Mouse (Mus musculus) left cerebral cortex, postnatal 4 days (tissue): Measurements from ENCODE around the gene Gm49318. TPM values are rescaled to one million over a fixed set of nuclear protein-coding genes. Genes with fewer than 3 reads are reported as not detected.

Experiments
- DNase-seq: peaks from one replicate; pipeline ENCODE4 v3.0.0-alpha.2; 2022
- intact Hi-C: fragments of 180-260 bp; cut with DNase I; formaldehyde crosslinking; loops from one replicate; pipeline ENCODE4 v1.15.1; 2025
- total RNA-seq, 2 experiments: library from RNA; stranded (reverse); gene quantifications; 2 replicates each; pipeline ENCODE4 v1.2.3; 2021

The Gm49318 gene
- total RNA-seq, 2 experiments from 2014 or later, result not detected

DNA sequence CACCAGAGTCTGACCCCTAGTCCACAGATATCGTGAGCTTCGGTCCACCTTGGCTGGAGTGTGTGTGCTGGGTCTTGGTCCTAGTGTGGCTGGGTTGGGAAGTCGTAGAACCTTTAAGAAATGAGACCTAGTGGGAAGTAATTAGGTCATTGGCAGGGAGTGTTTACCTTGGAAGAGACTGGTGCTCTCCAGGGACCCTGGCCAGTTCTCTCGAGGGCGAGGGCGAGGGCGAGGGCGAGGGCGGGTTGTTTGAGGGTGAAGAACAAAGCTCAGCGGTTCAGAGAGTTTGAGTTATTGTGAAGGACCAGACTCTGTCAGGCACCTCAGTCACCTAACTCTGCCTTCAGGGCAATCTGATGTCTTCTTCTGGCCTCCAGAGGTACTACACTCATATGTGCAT, 33.2 kb downstream of the Gm49318 start:
- DNase-seq, result no peak
- intact Hi-C loops, result no loop called here

GRCm38 (mm10) chr9:22035300-22036044, 35.6 kb downstream of the Gm49318 start:
- intact Hi-C loops, result no loop called here

GRCm38 (mm10) chr9:22030386-22030785, 40.7 kb downstream of the Gm49318 start:
- no peak for DNase-seq
- intact Hi-C loops, result no loop called here

More at GRCm38 (mm10) chr9:22035300-22036044, 35.6 kb downstream of the Gm49318 start:
- peak; percentile 77 for DNase-seq

DNA sequence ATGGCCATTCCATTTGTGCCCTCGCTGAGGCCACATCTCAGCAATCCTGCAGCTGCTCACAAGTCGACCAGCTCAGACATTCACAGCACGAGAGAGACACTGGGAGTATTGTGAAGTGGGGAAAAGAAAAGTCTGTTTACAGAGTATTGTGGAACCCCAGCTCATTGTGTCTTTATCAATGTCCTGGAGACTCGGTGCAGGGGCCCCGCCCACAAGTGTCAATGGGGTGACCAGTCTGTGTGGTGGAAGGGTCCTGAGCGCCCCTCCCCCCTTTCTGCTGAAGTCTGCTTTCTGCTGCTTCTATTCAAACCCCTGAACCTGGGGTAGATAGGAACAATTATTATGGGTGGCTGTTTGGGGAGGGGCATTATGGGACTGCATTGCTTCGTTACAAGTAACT, 42.6 kb downstream of the Gm49318 start:
- no peak for DNase-seq
- intact Hi-C loops, result no loop called here

GRCm38 (mm10) chr9:22024592-22024991, 46.5 kb downstream of the Gm49318 start:
- DNase-seq, result no peak
- intact Hi-C loops, result no loop called here

- peak; percentile 62 for DNase-seq
- intact Hi-C loops, result no loop called here
Observed at GRCm38 (mm10) chr9:22017208-22017825, 53.7 kb downstream of the Gm49318 start.

DNA sequence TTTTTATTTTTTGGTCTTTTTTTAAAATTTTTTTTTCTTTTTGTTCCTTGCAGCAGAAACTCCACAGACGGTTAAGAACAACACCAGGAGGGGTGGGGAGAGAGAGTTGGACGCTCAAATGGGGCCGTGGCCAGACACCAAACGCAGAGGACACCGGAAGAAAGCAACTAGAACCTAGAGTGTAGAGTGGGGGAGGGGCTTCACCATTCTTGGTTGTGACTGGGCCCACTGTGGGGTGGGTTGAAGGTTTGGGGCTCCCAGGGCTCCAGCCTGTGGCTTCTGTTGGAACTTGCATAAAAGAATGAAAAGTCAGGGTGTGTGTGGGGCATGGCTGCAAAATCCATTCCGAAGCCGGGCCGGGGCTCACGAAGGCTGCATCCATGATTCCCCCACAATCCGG, 54.8 kb downstream of the Gm49318 start:
- intact Hi-C loops, result no loop called here
- no peak for DNase-seq

DNA sequence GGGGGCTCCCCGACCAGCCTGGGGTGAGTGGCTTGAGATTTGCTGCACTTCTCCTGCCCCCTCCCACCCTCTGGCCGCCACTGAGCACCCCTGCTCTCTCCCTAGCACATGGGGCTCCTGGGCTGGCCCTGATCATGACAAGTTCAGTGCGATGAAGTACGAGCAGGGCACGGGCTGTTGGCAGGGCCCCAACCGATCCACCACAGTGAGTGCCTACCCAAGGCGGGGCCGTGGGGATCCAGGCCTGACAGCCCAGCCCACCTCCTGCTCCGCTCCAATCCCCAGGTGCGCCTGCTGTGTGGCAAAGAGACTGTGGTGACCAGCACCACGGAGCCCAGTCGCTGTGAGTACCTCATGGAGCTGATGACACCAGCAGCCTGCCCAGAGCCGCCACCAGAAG, 58.3 kb downstream of the Gm49318 start:
- DNase-seq, result no peak
- intact Hi-C loops, result no loop called here

- intact Hi-C loops, result no loop called here
- DNase-seq, result no peak
Observed at GRCm38 (mm10) chr9:22011055-22011454, 60.0 kb downstream of the Gm49318 start.

DNA sequence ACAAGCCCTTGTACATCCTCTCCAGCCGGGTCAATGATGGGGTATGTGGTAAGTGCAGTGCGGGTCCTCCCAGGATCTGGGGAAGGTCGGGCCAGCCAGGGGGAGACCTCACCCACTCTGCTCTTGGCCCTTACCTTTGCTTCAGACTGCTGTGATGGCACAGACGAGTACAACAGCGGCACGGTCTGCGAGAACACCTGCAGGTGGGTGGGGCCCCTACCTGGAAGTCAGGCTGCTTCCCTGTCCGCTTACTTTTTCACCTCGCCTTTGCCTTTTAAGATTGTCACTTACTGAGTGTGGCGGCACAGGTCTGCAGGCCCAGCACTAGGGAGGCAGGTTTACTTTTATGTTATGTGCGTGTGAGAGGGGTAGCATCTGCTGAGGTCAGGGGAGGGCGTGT, 66.5 kb downstream of the Gm49318 start:
- intact Hi-C loops, result no loop called here
- DNase-seq, result no peak

- intact Hi-C loops, result no loop called here
- DNase-seq, result no peak
Observed at GRCm38 (mm10) chr9:22003163-22003554, 67.9 kb downstream of the Gm49318 start.

DNA sequence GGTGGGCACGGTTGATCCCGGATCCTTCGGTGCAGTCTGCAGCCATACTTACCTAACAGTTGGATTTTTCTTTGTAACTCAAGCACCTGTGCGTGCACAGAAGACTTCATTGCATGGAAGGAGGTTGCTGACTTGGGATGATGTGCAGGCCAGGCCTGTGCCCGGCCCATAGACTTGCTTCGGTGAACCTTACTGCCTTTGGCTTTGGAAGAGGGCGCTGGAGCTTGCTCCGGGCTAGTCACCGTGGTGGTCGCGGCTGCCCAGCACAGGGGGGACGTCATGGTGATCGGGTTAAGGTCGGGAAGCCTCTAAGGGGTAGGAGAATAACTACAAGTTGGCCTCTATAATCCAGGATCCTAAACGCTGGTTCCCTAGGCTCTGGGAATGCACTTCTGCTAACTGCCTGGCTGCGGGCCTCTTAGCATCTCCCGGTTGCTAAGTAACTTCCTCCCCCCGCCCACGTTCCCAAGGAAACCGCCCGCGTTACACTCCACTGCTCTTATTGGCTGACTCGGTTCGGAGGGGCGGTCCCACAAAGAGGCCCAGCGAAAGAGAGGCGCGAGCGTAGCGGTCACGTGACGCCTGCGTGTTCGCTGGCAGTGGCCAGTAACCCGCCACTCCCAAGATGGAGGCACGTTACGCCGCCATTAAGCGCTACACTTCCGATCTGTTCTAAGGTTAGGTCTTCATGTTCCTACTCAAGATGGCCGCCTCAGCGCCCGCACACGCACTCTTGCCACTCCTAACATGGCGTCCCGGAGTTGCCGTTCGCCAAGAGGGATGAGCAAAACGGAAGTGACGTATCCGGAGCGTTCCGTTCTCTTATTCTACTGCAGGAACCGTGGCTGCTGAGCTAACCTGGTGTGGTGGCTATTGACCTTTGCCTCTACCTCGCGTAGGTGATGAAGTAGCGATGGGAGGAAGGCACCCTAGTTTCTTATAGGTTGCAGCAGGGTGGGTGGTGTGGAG, 68.6 kb downstream of the Gm49318 start, which contains the start of the genes Ccdc151 and Prkcsh:
TSS of gene Ccdc151 (minus strand) at position 441 of the 969 bp plus-strand sequence.
TSS of gene Prkcsh (plus strand) at position 613 of the 969 bp plus-strand sequence.
- peak; percentile 99 for DNase-seq
- intact Hi-C loops, result no loop called here

DNA sequence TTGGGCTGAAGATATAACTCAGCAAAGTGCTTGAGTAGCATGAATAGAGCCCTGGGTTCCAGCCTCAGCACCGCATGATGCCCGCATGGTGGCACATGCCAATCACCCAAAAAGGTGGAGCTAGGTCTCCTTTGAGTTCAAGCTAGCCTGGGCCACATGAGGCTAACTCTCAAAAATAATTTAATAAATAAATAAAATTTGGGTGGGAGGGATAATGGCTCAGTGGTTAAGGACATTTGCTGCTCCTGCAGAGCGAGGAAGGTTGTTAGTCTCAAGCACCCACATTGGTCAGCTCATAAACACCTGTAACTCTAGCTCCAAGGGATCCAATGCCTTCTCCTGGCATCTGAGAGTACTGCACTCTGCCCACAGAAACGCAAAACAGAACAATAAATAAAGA, 69.4 kb downstream of the Gm49318 start:
- DNase-seq, result no peak
- intact Hi-C loops, result no loop called here

- DNase-seq, result no peak
- intact Hi-C loops, result no loop called here
Observed at GRCm38 (mm10) chr9:22000296-22000695, 70.8 kb downstream of the Gm49318 start.

DNA sequence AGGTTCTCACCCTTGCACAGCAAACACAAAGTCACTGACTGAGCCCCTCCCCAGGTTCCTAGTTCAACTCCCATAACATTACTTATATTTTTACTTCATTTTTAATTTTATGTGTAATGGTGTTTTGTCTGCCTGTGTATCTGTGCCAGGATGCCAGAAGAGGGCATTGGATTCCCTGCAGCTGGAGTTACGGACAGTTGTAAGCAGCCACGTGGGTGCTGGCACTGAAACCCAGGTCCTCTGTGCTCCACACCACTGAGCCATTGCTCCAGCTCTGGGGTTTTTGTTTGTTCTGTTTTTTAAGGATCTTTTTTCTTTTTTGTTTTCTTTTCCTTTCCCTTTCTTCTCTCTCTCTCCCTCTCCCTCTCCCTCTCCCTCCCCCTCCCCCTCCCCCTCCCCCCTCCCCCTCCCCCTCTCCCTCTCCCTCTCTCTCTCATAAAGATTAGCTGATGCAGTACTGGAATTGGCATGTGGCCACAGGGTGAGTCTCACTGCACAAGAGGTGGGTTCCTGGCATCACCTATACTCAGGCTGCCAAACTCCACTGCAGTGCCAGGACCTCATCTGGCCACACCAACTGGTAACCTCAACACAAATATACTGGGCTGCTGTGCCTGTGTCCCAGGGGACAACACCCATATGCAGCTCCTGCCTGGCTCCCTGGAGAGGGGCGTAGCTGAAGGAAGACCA, 74.7 kb downstream of the Gm49318 start:
- intact Hi-C loops, result no loop called here
- DNase-seq, result no peak

GRCm38 (mm10) chr9:21992227-21992626, 78.8 kb downstream of the Gm49318 start:
- intact Hi-C loops, result no loop called here
- no peak for DNase-seq

- intact Hi-C loops, result no loop called here
- no peak for DNase-seq
Observed at GRCm38 (mm10) chr9:21989230-21990110, 81.6 kb downstream of the Gm49318 start, which contains the start of gene Rgl3. Rgl3 (minus strand) TSS chr9:21989446.

DNA sequence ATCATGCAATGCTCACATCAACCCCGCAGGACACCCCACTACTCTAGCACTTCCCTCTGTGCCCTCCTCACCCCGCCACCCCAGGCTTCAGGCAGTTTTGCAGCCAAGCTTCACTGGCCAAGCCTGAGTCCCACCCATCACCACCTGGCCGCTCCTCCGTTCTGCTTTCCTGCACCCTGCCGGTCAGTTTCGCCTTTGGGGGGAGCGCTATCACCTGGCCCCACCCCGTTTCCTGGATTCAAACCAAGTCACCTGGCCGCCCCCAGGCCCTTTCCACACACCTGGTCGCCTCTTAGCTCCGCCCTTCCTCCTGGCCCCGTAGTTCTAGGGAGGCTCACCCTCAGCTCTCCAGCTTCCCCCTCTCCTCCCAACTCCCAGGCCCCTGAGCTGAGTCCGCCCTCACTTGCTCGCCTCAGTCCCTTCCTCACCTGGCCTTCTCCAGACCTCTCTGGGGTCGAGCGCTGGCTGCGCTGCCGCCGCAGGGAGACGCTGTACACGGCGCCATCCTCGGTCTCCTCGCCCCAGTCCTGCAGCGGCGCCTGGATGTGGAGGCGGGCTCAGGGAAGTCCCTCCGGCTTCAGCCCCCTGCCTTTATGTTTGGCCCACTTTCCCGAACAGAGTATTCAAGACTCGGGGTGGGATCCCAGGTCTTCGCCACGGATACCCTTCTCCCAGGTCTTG, 82.5 kb downstream of the Gm49318 start:
- DNase-seq, result no peak
- intact Hi-C loops, result no loop called here
